Mouse (Mus musculus) adrenal gland, postnatal 4 days (tissue): ENCODE data around the gene Ccr1l1. TPM values are rescaled to one million over a fixed set of nuclear protein-coding genes. Genes with fewer than 3 reads are reported as not detected.
"Not testable (repeated sequence)": the region's sequence is repeated elsewhere in the genome, so short reads cannot be mapped to it uniquely, and the experiment has no call there.

Source experiments
- DNase-seq, 2 experiments: peaks; one replicate each; pipeline ENCODE4 v3.0.0; 2021 to 2022; ENCODE audit warnings: low spot score in 2 of 2, mixed read lengths in 2 of 2
- long read RNA-seq, 2 experiments: library from polyadenylated mRNA; stranded (forward); transcript quantifications; one replicate each; pipeline ENCODE4 v2.0.0; 2021
- total RNA-seq, 2 experiments: library from RNA; stranded (reverse); gene quantifications; 2 replicates each; pipeline ENCODE4 v1.2.3; 2021

Gene Ccr1l1
- not detected for total RNA-seq
- long read RNA-seq, experiment 1: 0 reads
- long read RNA-seq, experiment 2: 0 reads

DNA sequence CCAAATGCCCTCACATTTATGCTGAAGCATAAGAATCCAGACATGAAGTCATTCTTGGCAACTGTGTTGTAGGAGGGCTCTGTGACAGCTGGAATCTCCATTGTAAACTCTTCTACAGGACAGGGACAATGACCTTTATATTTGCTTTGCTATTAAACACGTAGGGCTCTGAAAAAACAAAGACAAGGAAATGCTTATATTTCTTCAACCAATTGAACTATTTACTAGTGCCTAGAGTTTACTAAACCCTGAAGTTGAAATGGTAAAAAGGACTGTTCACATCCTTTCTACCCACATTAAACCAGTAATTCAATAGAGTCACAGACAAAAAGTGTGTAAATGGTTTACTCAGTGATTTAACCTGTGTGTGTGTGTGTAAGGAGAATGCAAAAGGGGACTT is at the start of gene Ccr1l1:
Ccr1l1 (minus strand) TSS at position 101 of the 400 bp plus-strand sequence.
- DNase-seq: no peak

DNA sequence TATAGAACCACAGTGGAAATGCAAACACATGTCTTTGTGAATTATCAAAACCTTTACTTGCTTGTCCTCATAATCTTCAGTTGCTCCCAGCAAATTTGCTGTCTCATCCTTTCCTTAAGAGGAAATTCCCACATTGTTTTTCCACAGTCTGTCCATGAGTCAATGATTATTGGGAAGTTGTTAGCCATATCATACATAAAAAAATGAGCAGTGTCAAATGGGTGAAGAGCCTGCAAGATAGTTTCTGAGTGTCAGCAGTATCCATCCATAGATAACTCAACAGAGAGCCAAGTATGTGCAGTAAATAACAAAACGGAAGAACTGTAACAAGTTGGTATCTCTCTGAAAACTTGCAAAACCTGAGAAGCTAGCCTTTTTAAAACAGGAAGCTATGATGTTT is 43.5 kb upstream of the Ccr1l1 start, which contains the start of gene Ccr3:
Ccr3 (plus strand) TSS at position 301 of the 400 bp plus-strand sequence.
- no peak for DNase-seq

DNA sequence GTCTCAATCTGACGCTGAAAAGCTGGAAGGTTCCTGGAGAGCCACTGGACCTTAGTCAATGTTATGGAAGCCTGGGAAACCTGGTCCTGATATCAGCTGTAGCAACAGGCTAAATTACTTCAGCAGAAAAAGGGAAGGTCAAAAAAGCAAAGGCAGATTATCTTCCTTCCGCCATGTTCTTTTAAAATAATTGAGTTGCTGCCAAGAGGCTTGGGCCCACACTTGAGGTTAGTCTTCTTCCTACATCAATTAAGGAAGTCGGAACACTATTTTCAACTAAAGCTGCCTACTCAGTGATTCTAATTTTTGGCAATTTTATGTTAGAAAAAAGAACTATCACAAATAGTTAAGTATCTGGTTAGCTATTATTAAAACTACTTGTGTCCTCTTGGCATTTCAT is 41.7 kb upstream of the Ccr1l1 start:
- no peak for DNase-seq

- DNase-seq: no peak
Observed at GRCm38 (mm10) chr9:124016048-124016447, 37.8 kb upstream of the Ccr1l1 start.

DNA sequence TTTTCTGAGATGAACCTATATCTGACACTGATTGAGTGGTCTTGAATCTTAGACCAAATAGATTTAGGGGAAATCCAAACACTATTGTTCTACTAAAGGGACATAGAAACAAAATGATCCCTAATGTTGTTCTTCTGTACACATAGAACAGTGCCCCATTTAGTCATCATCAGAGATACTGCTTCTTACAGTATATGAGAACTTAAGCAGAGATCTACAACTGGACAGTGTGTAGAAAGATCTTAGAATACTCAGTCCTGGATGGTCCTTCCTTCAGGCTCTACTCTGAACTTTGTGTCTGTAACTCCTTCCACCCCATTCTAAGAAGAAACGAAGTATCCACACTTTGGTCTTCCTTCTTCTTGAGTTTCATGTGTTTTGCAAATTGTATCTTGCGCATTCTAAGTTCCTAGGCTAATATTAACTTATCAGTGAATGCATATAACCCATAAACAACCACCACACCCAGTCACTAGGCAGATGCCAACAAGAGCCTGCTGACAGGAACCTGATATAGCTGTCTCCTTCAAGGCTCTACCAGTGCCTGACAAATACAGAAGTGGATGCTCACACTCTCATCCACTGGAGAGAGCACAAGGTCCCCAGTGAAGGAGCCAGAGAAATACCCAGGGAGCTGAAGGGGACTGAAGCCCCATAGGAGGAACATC is 36.9 kb upstream of the Ccr1l1 start:
- DNase-seq: no peak

DNA sequence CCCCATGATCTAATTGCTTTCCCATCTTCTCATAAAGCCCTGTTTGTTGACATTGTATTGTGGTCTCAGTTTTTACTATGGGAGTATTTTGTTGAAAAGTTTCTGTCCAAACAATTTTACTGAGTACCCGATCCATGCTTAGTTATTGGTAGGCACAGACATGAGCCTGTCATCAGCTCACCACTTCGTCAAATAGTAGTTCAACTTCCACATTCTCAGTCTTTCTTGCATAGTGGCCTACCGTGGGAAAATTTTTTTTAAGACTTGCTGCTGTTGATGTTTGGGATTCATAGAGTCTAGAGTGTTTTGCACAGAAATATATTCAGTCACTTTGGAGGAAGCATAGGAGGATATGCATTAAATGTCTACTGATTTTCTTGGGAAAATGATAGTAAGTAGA is 35.1 kb upstream of the Ccr1l1 start:
- no peak for DNase-seq

GRCm38 (mm10) chr9:124012691-124013090 is 34.5 kb upstream of the Ccr1l1 start:
- DNase-seq: no peak

DNA sequence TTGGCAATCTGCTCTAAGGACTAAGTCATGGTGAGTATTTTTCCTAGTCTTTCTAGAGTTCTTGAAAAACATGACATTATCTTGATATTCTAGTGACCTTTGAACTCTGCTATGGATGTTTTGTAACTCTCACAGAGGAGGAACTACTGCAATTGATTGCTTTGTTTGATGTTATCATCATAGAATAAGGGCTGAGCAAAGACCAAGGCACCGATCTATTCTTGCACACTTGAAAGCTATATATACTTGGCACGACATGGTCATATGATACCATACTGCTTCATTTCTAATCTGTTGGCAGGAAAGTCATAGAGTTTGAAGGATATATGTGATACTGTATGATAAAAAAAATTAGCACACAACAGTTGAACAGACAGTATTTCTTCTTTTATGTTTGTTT is 21.6 kb upstream of the Ccr1l1 start:
- DNase-seq: no peak

DNA sequence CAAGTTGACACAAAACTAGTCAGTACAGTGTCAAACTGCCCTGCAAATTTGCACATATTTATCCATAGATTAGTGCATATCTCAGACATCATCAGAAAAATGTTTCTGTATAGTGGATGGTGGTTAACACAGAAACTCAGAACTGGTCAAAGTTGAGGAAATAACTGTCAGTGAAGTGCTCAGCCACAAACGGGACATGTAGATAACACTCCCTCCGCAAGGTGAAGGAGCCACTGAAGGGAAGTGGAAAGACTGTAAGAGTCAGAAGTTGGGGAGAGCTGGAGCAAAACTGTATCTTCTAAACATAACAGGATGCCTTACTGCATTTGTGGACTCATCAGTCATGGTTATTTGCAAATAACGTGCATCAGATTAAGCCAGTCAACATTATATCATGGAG is 19.5 kb upstream of the Ccr1l1 start:
- no peak for DNase-seq

GRCm38 (mm10) chr9:123991312-123991906 is 13.2 kb upstream of the Ccr1l1 start:
- DNase-seq: no peak

DNA sequence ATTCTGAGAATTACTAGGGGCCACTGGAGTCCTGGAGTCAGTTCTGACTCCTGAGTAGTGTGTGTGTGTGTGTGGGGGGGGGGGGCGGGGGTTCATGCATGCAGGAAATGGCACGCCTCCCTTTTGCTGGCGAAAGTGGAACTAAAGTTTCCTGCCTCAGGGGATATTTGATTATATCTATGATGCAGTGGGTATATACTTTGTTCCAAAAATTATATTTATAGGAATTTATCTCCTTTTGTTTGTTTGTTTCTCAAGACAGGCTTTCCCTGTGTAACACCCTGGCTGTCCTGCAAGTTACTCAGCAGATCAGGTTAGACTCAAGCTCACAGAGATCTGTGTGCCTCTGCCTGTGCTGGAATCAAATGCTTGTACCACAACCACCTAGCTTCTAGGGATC is 11.5 kb upstream of the Ccr1l1 start:
- no peak for DNase-seq

DNA sequence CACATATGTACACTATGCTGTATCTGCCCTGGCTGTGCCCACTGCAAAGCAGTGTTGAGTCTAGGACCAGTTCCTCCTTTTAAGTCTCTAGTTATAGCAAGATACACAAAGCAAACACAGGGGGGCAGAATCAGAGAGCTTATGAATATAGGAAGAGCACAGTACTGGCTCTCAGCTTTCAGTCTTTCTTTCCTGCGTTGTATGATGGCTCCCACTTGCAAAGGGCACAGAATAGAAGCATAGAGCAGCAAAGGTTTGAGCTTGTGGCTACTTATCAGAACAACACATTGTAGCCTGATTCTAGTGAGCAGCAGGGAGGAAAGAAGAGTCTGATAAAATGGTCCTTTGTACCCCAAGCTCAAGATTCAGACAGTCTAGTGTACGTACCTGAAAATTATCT is 8.0 kb upstream of the Ccr1l1 start:
- DNase-seq: no peak

- no peak for DNase-seq
Observed at GRCm38 (mm10) chr9:123984943-123985342, 6.7 kb upstream of the Ccr1l1 start.

- no peak for DNase-seq
Observed at GRCm38 (mm10) chr9:123982720-123983119, 4.5 kb upstream of the Ccr1l1 start.

GRCm38 (mm10) chr9:123981909-123982308 is 3.7 kb upstream of the Ccr1l1 start:
- no peak for DNase-seq

- not testable (repeated sequence) for DNase-seq
Observed at GRCm38 (mm10) chr9:123980858-123981475, 2.8 kb upstream of the Ccr1l1 start.

GRCm38 (mm10) chr9:123976876-123977663 is 1.1 kb downstream of the Ccr1l1 start:
- no peak for DNase-seq

DNA sequence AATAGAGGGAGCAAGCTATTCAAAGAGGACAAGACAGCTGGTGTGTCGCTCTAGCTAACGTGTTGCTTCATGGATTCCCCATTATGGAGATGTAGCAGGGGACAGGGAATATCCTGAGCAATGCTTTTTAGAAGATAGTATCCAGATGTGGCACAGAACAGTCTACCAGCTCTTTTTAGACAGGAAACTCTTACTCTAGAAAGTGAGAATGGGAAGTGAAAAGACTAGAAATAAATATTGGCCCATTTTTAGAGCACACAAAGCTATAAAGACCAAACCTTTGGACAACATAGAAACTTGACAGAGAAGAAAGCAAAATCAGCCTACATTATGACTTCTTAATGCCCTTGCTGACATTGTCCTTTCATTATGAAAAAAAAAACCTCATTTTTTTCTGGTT is 2.6 kb downstream of the Ccr1l1 start:
- no peak for DNase-seq

DNA sequence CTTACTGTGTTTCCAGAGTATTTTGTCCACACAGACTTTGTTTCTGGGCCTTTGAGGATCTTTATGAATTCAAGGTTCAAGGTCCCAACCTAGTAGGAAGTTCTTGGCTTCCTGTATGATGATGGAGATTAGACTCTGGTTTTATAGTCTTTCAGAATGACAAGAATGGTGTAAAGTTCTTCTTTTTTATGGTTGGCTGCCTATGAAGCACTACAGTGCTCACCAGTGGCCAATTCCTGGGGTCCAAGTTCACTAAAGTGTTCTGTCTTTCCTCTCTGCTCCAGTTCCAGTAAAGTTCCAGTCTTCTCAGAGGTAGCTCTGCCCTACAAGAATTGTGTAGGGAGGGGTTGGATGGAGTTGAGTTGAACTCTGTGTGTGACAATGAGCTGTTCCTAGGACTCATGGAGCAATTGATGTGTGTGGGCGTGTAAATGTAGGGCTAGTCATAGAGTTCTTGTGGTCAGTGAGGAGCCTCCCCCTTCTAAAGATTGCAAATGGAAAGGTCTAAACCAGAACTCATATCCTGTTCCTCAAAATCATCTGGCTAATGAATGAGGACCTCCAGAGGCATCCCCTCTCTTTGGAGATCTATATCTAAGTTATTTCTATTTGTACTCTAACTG is 9.8 kb downstream of the Ccr1l1 start, which contains the start of gene Ccr1:
Ccr1 (minus strand) TSS at position 403 of the 623 bp plus-strand sequence.
- DNase-seq: no peak

GRCm38 (mm10) chr9:123966858-123967495 is 11.2 kb downstream of the Ccr1l1 start:
- DNase-seq: not testable (repeated sequence)

DNA sequence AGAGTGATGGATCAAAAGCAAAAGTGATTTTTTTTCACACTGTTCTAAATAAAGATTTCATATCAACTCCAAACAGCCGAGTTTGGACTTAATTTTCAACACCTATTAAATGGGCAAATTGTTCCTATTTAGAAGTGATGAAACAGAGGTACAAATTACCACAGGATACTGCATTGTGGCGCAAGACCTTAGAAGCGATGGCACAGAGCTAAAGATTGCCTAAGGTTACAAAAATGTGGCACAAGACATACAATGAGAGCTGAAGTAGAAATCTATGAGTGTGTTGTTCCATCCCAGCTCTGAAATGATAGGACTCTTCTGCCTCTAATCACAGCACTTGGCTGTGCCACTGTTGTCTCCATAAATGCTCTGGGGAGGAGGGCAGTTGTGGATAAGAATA is 13.4 kb downstream of the Ccr1l1 start:
- DNase-seq: no peak
